Mouse (Mus musculus) right cerebral cortex, postnatal 10 days (tissue): ENCODE measurements around the gene Gm13278.
"Not testable (repeated sequence)": the region's sequence is repeated elsewhere in the genome, so short reads cannot be mapped to it uniquely, and the experiment has no call there.

Experiments used
- DNase-seq, 2 experiments: peaks; one replicate each; pipeline ENCODE4 v3.0.0; 2021; ENCODE audit warnings: low spot score in 2 of 2

Gm13278 gene

DNA sequence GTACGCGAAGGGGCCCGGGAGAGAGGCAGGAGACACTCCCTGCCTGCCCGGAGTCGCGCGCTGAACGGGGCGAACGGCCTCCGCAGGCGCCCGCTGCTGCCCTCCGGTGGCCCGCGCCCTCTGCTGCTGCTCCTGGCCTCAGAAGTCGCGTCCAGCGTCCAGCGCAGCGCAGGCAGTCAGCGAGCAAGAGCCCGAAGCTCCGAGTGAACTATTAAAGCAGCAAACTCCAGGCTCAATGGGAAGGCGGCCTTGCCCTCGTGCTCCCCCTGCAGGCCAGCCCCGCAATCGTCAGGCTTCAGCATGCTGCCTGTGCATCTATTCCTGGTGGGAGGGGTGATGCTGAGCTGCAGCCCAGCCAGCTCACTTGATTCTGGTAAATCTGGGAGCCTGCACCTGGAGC, at the start of gene Gm13278:
Gene Gm13278, plus strand, starts transcription at position 301 of the 400 bp plus-strand sequence.
- not testable (repeated sequence) for DNase-seq

DNA sequence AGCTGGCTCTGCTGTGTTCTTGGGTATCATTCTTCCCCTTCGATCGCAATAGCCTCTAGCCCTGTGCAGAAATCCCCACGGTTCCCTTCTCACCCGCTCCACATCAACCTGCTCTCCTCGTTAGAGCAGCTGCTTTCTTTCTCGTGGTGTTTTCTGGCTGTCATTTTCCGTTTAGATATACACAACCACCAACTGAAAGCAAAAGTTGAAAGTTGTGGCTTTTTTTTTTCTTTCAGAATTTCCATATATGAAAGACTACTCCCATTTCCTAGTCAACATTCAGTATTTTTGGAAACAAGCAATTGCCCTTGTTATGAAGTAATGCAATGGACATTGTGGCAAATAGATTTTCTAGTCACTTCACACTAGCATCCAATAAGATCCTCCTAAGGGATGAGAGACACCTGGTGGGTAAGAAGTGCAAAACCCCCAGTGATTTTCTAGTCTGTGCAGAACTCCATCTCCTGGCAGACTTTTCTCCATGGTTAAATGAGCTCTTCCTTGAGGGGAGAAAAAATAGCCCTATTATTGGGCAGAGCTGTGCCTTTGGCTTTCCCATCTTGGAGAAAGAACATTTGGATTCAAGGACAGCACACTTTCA, 48.5 kb upstream of the Gm13278 start:
- no peak for DNase-seq

DNA sequence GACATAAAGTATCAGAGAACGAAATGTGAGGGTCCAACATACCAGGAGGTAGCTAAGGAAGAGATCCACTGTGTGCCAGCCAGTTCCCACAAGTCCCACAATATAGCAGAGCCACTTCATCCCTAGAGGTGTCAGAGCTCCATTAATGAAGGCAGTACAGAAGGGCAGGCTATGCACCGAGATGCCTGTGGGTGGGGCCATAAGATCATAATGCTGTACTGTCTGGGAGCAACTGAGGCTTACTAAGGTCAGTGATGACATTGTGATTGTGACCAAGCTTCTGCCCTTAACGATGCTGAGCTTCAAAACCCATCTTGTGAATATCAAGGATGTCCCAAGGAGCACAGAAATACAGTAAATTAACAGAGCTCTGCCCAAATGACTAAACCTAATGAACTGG, 47.1 kb upstream of the Gm13278 start:
- no peak for DNase-seq

DNA sequence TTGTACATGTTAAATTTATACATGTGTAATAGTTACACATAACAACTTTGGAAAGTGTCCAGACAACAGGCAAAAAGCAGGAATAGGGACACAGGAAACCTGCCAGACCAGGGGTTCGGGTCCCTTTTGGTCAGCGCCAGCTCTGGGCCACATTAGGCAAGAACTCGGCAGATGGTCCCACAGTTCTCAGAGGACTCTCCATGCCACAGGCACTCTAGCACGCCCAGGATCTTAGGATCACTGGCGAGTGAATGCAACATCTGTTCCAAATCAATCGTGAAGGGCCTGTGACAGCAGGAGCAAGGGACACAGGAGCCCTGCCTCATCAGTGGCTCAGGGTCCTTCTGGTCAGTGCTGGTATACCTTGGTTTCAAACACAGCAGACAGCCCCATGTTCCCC, 41.4 kb upstream of the Gm13278 start:
- DNase-seq = no peak

DNA sequence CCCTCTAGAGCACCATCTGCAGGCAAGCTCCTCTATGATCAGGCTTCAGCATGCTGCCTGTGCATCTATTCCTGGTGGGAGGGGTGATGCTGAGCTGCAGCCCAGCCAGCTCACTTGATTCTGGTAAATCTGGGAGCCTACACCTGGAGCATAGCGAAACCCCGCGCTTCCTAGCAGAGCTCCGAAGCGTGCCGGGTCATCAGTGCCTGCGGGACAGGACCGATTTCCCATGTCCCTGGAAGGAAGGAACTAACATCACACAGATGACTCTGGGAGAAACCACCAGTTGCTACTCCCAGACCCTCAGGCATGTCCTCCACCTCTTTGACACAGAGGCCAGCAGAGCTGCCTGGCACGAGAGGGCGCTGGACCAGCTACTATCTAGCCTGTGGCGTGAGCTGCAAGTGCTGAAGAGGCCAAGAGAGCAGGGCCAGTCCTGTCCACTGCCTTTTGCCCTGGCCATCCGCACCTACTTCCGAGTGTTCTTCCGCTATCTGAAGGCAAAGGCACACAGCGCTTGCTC, 36.5 kb upstream of the Gm13278 start, which contains the start of gene Gm13271:
Gene Gm13271, plus strand, starts transcription at position 51 of the 523 bp plus-strand sequence.
- DNase-seq = peak; percentile 76 to 86

DNA sequence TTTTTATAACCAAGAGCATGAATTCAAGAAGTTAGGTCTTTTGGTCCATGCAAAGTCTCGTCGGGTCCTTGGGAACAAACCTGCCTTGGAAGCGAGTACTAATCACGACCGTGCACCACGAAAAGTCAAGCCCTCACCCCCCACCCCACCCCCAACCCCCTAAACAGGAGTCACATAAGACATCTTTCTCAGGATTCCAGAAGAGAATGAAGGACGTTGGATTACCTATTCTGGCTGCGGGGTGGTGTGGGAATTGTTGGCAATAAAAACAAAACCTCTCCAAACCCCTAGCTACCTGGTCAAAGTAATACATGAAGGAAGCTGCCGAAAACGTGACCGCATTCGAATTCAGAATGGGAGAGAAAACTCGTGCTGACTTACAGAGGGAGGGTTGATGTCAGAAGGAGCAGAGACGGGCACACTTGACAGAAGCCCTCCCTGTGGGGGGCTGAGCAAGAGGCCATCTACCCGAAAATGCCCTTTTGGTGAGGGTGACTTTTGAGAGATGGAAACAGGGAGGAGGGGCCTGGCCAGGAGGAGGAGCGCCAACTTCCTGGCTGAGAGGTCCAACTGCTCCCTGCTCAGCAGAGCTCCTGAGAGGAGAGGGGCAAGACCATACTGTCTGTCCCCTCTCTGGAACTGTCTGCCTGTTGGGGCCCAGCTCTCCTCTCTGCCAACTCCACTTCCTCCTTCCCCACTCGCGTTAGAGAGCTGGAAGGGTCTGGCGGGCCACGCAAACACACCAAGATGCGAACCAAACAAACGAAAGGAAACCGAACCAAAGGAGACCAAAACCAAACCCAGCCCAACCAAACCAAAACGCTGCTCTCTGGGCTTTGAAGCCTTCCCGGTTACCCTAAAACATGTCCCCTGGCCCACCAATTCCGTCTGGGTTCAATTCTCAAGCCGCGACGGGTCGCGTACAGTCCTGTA, 34.5 kb upstream of the Gm13278 start:
- DNase-seq = peak in 1 of 2 experiments; percentile 28

DNA sequence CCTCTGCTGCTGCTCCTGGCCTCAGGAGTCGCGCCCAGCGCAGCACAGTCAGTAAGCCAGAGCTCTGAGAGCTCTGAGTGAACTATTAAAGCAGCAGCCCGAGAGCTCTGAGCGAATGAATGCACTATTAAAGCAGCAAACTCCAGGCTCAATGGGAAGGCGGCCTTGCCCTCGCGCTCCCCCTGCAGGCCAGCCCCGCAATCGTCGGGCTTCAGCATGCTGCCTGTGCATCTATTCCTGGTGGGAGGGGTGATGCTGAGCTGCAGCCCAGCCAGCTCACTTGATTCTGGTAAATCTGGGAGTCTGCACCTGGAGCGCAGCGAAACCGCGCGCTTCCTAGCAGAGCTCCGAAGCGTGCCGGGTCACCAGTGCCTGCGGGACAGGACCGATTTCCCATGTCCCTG, 33.7 kb upstream of the Gm13278 start:
- DNase-seq = peak; percentile 90 to 93

DNA sequence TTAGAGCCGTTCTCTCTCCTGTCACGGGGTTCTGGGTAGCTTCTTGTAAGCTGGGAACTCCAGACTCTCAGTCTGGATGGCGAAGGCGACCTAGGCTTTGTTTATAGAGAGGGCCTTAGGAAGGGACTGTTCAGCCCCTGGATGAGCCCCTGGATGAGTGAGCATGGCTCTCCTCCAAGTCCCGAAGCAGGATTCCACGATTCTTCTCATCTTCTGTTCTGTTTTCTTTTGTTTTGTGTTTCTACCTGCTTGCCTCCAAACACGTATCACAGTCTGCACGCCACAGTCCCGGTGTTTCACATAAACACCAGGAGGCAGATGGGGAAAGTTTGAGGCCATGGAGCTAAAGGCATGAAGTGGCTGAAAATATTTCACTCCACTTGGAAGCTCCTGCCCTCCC, 32.6 kb upstream of the Gm13278 start:
- not testable (repeated sequence) for DNase-seq

DNA sequence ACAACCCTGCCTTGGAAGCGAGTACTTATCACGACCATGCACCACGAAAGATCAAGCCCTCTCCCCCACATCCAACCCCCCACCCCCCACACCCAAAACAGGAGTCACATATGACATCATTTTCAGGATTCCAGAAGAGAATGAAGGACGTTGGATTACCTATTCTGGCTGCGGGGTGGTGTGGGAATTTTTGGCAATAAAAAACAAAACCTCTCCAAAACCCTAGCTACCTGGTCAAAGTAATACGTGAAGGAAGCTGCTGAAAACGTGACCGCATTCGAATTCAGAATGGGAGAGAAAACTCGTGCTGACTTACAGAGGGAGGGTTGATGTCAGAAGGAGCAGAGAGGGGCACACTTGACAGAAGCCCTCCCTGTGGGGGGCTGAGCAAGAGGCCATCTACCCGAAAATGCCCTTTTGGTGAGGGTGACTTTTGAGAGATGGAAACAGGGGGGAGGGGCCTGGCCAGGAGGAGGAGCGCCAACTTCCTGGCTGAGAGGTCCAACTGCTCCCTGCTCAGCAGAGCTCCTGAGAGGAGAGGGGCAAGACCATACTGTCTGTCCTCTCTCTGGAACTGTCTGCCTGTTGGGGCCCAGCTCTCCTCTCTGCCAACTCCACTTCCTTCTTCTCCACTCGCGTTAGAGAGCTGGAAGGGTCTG, 31.6 kb upstream of the Gm13278 start, which contains the start of gene Gm13283:
Gene Gm13283, plus strand, starts transcription at position 510 of the 659 bp plus-strand sequence.
- DNase-seq = peak; percentile 40 to 59

DNA sequence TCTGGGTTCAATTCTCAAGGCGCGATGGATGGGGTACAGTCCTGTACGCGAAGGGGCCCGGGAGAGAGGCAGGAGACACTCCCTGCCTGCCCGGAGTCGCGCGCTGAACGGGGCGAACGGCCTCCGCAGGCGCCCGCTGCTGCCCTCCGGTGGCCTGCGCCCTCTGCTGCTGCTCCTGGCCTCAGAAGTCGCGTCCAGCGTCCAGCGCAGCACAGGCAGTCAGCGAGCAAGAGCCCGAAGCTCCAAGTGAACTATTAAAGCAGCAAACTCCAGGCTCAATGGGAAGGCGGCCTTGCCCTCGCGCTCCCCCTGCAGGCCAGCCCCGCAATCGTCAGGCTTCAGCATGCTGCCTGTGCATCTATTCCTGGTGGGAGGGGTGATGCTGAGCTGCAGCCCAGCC, 30.9 kb upstream of the Gm13278 start:
- DNase-seq = peak; percentile 68 to 69

DNA sequence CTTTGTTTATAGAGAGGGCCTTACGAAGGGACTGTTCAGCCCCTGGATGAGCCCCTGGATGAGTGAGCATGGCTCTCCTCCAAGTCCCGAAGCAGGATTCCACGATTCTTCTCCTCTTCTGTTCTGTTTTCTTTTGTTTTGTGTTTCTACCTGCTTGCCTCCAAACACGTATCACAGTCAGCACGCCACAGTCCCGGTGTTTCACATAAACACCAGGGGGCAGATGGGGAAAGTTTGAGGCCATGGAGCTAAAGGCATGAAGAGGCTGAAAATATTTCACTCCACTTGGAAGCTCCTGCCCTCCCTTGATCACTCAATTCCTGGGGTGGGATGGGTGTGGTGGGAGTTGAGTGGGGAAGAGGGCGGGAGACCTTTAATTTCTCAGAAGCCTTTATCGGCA, 29.6 kb upstream of the Gm13278 start:
- peak; percentile 81 to 87 for DNase-seq

DNA sequence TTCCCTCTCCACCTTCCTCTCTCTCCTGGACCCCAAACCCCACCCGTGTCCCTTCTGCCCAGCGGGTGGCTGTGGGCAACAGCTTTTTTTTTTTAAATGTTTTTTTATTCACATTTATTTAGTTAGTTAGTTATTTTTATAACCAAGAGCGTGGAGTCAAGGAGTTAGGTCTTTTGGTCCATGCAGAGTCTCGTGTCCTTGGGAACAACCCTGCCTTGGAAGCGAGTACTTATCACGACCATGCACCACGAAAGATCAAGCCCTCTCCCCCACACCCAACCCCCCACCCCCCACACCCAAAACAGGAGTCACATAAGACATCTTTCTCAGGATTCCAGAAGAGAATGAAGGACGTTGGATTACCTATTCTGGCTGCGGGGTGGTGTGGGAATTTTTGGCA, 29.0 kb upstream of the Gm13278 start:
- peak; percentile 22 to 46 for DNase-seq

DNA sequence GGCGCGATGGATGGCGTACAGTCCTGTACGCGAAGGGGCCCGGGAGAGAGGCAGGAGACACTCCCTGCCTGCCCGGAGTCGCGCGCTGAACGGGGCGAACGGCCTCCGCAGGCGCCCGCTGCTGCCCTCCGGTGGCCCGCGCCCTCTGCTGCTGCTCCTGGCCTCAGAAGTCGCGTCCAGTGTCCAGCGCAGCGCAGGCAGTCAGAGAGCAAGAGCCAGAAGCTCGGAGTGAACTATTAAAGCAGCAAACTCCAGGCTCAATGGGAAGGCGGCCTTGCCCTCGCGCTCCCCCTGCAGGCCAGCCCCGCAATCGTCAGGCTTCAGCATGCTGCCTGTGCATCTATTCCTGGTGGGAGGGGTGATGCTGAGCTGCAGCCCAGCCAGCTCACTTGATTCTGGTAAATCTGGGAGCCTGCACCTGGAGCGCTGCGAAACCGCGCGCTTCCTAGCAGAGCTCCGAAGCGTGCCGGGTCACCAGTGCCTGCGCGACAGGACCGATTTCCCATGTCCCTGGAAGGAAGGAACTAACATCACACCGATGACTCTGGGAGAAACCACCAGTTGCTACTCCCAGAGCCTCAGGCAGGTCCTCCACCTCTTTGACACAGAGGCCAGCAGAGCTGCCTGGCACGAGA, 27.8 kb upstream of the Gm13278 start:
- peak; percentile 41 to 43 for DNase-seq

DNA sequence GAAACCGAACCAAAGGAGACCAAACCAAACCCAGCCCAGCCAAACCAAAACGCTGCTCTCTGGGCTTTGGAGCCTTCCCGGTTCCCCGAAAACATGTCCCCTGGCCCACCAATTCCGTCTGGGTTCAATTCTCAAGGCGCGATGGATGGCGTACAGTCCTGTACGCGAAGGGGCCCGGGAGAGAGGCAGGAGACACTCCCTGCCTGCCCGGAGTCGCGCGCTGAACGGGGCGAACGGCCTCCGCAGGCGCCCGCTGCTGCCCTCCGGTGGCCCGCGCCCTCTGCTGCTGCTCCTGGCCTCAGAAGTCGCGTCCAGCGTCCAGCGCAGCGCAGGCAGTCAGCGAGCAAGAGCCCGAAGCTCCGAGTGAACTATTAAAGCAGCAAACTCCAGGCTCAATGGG, 17.8 kb upstream of the Gm13278 start, which contains the start of gene Gm13290:
Gene Gm13290, plus strand, starts transcription at position 301 of the 400 bp plus-strand sequence.
- not testable (repeated sequence) for DNase-seq

DNA sequence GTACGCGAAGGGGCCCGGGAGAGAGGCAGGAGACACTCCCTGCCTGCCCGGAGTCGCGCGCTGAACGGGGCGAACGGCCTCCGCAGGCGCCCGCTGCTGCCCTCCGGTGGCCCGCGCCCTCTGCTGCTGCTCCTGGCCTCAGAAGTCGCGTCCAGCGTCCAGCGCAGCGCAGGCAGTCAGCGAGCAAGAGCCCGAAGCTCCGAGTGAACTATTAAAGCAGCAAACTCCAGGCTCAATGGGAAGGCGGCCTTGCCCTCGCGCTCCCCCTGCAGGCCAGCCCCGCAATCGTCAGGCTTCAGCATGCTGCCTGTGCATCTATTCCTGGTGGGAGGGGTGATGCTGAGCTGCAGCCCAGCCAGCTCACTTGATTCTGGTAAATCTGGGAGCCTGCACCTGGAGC, 14.7 kb upstream of the Gm13278 start, which contains the start of gene Gm13289:
Gene Gm13289, plus strand, starts transcription at position 301 of the 400 bp plus-strand sequence.
- DNase-seq = not testable (repeated sequence)

DNA sequence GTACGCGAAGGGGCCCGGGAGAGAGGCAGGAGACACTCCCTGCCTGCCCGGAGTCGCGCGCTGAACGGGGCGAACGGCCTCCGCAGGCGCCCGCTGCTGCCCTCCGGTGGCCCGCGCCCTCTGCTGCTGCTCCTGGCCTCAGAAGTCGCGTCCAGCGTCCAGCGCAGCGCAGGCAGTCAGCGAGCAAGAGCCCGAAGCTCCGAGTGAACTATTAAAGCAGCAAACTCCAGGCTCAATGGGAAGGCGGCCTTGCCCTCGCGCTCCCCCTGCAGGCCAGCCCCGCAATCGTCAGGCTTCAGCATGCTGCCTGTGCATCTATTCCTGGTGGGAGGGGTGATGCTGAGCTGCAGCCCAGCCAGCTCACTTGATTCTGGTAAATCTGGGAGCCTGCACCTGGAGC, 11.8 kb upstream of the Gm13278 start, which contains the start of gene Gm13272:
Gene Gm13272, plus strand, starts transcription at position 301 of the 400 bp plus-strand sequence.
- not testable (repeated sequence) for DNase-seq

DNA sequence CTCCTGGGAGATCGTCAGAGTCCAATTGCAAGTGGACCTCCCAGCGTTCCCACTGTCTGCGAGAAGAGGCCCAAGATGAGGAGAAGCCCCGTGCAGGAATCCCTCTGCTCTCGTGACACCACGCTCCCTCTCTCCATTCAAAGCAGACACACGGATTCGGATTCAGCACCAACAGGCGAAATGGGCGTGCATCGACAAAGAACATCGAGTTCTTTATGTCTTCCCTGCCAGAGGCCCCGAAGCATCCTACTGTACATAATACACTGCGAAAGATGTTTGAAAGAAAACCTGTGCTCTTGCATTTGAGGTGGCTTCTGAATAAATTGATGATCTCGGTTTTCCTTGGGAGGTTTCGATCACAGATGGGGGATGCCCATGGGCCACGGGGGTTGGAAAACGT, 11.0 kb upstream of the Gm13278 start:
- DNase-seq = peak in 1 of 2 experiments; percentile 29

DNA sequence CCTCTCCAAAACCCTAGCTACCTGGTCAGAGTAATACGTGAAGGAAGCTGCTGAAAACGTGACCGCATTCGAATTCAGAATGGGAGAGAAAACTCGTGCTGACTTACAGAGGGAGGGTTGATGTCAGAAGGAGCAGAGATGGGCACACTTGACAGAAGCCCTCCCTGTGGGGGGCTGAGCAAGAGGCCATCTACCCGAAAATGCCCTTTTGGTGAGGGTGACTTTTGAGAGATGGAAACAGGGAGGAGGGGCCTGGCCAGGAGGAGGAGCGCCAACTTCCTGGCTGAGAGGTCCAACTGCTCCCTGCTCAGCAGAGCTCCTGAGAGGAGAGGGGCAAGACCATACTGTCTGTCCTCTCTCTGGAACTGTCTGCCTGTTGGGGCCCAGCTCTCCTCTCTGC, 9.5 kb upstream of the Gm13278 start, which contains the start of gene Ifnz:
Gene Ifnz, plus strand, starts transcription at position 301 of the 400 bp plus-strand sequence.
- DNase-seq = not testable (repeated sequence)

DNA sequence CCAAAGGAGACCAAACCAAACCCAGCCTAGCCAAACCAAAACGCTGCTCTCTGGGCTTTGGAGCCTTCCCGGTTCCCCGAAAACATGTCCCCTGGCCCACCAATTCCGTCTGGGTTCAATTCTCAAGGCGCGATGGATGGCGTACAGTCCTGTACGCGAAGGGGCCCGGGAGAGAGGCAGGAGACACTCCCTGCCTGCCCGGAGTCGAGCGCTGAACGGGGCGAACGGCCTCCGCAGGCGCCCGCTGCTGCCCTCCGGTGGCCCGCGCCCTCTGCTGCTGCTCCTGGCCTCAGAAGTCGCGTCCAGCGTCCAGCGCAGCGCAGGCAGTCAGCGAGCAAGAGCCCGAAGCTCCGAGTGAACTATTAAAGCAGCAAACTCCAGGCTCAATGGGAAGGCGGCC, 9.0 kb upstream of the Gm13278 start:
- not testable (repeated sequence) for DNase-seq

DNA sequence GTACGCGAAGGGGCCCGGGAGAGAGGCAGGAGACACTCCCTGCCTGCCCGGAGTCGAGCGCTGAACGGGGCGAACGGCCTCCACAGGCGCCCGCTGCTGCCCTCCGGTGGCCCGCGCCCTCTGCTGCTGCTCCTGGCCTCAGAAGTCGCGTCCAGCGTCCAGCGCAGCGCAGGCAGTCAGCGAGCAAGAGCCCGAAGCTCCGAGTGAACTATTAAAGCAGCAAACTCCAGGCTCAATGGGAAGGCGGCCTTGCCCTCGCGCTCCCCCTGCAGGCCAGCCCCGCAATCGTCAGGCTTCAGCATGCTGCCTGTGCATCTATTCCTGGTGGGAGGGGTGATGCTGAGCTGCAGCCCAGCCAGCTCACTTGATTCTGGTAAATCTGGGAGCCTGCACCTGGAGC, 5.9 kb upstream of the Gm13278 start, which contains the start of gene Gm13276:
Gene Gm13276, plus strand, starts transcription at position 301 of the 400 bp plus-strand sequence.
- not testable (repeated sequence) for DNase-seq

DNA sequence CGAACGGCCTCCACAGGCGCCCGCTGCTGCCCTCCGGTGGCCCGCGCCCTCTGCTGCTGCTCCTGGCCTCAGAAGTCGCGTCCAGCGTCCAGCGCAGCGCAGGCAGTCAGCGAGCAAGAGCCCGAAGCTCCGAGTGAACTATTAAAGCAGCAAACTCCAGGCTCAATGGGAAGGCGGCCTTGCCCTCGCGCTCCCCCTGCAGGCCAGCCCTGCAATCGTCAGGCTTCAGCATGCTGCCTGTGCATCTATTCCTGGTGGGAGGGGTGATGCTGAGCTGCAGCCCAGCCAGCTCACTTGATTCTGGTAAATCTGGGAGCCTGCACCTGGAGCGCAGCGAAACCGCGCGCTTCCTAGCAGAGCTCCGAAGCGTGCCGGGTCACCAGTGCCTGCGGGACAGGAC, 2.9 kb upstream of the Gm13278 start, which contains the start of gene Gm13277:
Gene Gm13277, plus strand, starts transcription at position 231 of the 400 bp plus-strand sequence.
- peak; percentile 73 to 81 for DNase-seq
